Mouse (Mus musculus) retina, embryonic 14.5 days (tissue): ENCODE data around the gene Clip4.

Experiments
- DNase-seq: peaks from one replicate; pipeline ENCODE4 v3.0.0-alpha.2; 2015; ENCODE audit warnings: low spot score

Gene Clip4

GRCm38 (mm10) chr17:71874077-71874476 lies 105.8 kb downstream of the Clip4 start:
- peak; percentile 70 for DNase-seq

- no peak for DNase-seq
Measured at GRCm38 (mm10) chr17:71874795-71875194, 106.5 kb downstream of the Clip4 start.

GRCm38 (mm10) chr17:71875492-71875891 lies 107.2 kb downstream of the Clip4 start:
- no peak for DNase-seq

- DNase-seq: no peak
Measured at GRCm38 (mm10) chr17:71881369-71881768, 113.1 kb downstream of the Clip4 start.

- DNase-seq: peak; percentile 54
Measured at GRCm38 (mm10) chr17:71909107-71909506, 140.8 kb downstream of the Clip4 start.

- no peak for DNase-seq
Measured at GRCm38 (mm10) chr17:71913188-71913587, 144.9 kb downstream of the Clip4 start.
